Mouse (Mus musculus) ES-Bruce4 (cell line): ENCODE results near the gene Snrpb.

Source experiments
- CTCF ChIP-seq: IDR thresholded peaks from one replicate; pipeline ENCODE4 v1.8.1; 2011; ENCODE audit warnings: low read depth, low read length
- EP300 ChIP-seq: IDR thresholded peaks from 2 replicates; pipeline ENCODE4 v1.6.1; 2011; ENCODE audit warnings: low read depth, low read length; ENCODE audit not compliant: insufficient read depth
- POLR2A ChIP-seq: IDR thresholded peaks from one replicate; pipeline ENCODE4 v1.8.1; 2011; ENCODE audit warnings: low read length; ENCODE audit not compliant: insufficient read depth

DNA sequence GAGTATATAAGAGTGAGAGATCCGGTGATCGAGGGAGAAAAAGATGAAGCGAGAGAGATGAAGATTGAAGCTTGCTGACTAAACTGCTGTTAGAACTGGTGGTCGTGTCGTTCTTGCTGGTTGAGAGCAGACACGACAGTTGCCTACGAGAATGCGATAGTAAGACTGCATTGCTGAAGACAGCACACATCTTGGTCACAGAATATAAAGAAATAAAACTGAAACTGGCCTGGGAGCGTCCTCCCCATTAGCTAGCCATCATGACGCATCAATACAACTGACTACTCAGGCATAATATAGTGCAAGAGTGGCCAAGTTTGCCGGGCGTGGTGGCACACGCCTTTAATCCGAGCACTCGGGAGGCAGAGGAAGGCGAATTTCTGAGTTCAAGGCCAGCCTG is 15.7 kb upstream of the Snrpb start, which contains the start of gene Tmc2:
- TF ChIP-seq EP300 (no peak), CTCF (no peak), POLR2A (no peak)
